Mouse (Mus musculus): ENCODE data around the gene Rflnb. TPM values are rescaled to one million over a fixed set of nuclear protein-coding genes. Genes with fewer than 3 reads are reported as not detected.
"Not testable (repeated sequence)": the region's sequence is repeated elsewhere in the genome, so short reads cannot be mapped to it uniquely, and the experiment has no call there.

The Rflnb gene
- total RNA-seq, 2 experiments from 2014 or later: 35.5 to 40.1 TPM

DNA sequence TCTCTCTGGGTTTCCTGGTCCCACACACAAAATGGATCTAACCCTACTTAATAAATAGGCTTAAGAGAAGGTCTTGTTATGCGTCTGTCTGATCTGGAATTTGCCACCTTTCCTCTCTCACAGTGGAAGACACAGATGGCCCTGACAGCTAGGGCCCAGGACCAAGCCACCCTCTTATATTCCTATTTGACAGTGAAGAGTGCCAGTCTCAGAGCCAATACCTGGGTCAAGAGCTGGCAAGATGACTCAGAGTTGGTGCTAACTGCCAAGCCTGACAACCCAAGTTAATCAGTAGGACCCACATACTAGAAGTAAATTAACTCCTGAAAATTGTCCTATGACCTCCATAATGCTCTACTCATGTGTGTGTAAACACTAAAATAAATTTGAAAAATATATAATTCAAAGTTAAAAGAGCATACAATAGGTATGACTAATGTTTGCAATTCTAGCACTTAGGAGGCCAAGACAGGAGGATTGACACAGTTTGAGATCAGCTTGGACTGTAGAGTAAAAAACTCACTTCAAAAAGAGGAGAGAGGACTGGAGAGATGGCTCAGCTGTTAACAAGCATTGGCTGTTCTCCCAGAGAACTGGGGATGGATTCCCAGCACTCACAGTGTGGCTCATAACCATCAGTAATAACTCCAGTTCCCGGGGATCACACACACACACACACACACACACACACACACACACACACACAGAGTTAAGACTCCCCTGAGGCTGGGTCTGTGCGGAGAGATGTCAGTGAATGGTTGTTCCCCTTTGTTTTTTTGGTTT lies 11.9 kb upstream of the Rflnb start:
- DNase-seq (ENCODE audit: low spot score in 2 of 2): no peak

DNA sequence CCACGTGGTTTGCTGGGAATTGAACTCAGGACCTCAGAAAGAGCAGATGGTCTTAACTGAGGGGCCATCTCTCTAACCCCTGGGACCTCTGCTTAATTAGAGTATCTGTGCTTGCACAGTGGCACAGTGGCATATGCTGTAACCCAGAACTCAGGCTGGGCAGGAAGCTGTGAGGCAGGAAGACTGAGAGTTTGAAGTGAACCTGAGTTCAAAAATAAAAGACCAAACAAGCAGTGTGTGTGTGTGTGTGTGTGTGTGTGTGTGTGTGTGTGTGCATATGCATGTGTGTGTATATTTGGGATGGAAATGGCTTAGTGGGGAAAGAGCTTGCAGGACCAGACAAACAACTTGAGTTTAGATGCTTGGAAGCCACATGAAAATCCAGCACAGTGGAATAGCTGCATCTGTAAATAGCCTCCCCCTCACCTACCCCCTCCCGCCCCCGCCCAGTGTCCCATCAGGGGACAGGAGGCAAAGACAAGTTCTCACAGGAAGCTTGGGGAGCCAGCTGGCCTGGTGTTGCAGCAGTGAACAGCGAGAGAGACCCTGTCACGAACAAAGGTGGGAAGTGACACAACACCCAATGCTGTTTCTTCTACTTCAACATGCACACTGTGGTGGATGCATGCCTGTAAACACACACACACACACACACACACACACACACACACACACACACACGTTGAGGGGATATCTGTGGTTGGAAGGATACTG lies 10.2 kb upstream of the Rflnb start:
- DNase-seq (ENCODE audit: low spot score in 2 of 2): no peak

DNA sequence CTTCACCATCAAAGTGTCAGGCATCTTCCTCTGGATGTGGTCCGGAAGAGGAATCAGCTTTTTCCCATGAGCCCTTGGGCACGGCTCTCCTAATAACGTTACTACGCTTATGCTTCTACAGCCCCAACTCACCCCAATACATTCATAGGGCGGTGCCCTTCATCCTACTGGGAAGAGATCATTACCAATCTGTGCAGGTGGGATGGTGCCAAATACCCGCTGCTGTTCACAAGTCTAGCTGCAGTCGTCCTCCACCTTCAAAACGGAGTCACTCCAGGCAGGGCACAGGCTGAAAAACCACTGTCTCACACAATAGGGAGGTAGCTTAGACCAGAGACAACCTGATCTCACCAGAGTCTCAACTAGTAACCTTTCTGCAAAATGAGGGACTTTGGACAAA lies 7.6 kb upstream of the Rflnb start:
- DNase-seq (ENCODE audit: low spot score in 2 of 2): no peak

DNA sequence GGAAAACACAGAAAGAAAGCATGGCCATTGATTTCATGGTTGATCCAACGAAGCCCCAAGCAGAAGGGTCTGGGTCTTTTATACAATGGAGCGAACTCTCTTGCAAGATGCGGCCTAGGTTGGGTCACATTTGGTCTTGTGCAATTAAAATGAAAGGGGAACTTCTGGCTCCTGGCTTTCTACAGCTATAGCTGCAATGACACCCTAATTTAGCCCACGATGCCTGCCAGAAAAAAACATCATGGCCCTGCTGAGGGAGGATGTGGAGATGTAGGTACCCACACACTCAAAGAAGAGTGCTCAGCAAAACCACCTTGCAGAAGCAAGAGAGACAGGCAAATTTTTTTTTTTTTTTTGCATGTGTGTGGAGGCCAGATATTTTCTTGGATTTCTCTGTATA lies 6.3 kb upstream of the Rflnb start:
- no peak for DNase-seq (ENCODE audit: low spot score in 2 of 2)

DNA sequence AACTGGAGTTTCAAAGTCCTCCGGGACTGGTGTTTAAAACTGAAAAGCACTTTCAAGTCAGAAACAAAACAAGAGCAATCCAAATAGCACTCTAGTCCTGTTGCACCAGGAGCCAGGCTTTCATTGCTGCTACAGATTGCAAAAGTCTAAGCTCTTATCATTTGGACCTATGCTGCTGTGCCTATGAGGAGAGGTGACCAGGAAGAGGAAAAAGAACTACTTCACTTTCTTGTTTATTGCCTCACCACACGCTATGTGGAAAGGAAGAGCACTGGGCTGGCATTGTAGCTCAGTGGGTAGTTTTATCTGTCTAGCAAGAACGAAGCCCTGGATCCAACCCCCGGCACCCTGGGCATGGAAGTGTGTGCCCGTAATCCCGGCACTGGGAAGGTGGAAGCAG lies 5.8 kb upstream of the Rflnb start:
- DNase-seq (ENCODE audit: low spot score in 2 of 2): no peak

DNA sequence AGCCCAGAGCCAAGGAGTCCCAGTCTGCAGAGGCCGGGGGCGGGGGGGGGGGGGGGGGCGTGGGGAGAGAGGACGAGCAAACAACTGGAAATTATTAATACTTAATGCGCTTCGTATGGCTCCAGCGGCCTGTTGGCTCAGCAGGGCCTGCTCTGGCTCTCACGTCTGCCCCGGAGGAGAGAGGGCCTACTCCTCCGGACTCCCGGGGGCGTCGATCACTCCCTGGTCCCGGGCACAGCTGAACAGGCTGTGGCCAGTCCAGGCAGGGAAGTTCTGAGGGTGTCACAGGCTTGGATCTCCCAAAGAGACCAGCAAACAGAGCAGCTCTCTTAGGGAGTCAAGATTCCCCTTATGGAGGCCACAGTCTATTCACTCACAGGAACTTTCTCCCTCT lies 487 bp upstream of the Rflnb start:
- DNase-seq (ENCODE audit: low spot score in 2 of 2): no peak

DNA sequence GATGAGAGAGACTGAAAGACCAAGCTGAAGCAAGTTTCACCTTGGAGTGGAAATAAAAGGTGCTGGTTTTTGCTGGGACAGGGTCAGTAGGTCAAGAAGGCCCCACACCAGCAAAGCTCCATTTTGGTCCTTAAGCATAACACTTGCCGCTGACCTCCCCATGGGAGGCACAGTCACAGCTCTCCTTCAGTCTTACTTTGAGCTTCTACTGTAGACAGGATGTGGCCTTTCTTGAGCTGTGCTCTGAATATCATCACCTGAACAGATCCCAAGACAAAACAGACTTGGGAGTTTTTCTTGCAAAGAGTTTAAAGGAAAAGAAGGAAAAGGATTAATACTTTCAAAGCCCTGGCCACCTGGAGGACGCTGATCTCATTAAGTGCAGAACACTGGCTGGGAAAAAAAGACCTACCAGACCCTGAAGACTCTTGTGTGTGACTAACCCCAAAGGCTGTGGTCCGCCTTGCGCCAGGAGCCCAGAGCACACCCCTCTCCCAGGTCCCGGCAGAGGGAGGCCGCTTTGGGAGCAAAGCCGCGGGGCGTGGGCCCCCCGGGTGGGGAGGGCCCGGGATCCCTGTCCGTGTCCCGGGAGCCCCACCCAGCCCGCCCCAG lies 949 bp downstream of the Rflnb start:
- no peak for DNase-seq (ENCODE audit: low spot score in 2 of 2)

DNA sequence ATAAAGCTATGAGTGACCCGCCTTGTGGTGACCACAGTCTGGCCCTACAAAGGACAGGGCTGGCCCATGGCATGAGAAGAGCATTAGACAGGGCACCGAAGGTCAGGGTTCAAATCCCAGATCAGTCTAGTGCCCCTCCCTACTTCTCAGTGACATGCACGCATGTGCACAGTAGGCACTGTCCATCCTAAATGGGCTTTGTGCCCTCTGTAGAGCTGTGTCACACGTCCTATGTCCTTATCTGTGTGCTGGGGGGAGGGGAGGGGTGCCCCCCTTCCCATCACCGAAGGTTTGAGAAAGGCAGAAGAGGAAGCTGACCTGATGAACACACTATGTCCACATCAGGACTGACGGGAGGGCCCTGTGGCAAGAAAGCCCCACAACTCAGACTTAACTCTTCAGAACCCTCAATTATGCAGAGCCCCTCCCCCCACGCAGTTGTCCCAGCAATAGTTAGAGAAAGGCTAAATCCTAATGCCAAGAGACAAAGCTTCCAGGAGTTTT lies 2.5 kb downstream of the Rflnb start:
- no peak for DNase-seq (ENCODE audit: low spot score in 2 of 2)

DNA sequence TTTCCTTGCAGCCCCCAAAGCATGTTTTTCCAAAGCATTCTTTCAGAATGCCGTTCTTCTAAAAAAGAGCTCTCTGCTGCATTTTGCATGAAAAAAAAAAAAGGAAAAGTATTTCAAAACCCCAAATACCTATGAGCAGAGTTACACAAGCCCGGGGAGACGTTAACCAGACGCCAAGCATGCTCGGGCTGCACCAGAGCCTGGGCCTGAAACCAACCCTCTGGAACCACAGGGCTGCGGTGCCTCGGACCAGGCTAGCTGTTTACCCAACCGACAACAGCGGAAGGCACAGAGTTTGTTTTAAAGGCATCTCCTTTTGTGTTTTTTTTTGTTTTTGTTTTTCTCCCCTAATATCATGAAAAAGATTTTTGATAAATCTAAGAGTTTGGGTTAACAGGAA lies 6.7 kb downstream of the Rflnb start:
- DNase-seq (ENCODE audit: low spot score in 2 of 2): no peak

DNA sequence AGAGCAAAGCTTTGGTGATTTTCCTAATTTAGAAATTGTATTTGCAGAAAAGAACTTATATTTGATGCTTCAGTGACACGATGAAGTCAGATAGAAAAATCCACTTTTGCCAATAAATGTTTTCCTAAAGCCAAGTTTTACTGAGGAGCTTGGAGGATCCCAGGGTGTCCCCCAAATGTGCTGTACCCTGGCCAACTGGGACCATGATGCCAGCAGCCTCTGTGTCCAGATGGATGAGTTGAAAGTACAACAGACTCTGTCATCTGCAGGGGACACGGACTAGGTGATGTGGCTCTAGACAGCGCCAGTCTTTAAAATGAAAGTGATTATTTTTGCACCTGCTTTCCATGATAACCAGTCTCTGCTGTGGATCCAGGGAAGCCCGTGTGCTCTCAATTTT lies 7.7 kb downstream of the Rflnb start:
- no peak for DNase-seq (ENCODE audit: low spot score in 2 of 2)

DNA sequence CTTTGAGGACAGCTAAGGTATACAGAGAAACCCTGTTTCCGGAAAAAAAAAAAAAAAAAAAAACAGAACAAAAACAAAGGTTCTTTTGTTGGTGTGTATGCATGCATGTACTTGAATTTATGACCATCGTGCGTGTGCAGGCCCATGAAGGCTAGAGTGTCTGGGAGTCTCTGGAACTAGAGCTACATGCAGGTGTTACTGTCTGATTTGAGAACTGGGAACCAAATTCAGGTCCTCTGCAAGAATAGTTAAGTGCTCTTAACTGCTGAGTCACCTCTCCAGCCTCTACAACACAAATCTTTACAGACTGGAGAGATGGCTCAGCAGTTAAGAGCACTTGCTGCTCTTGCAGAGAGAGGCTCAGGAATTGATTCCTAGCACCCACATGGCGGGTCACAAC lies 11.8 kb downstream of the Rflnb start:
- no peak for DNase-seq (ENCODE audit: low spot score in 2 of 2)

DNA sequence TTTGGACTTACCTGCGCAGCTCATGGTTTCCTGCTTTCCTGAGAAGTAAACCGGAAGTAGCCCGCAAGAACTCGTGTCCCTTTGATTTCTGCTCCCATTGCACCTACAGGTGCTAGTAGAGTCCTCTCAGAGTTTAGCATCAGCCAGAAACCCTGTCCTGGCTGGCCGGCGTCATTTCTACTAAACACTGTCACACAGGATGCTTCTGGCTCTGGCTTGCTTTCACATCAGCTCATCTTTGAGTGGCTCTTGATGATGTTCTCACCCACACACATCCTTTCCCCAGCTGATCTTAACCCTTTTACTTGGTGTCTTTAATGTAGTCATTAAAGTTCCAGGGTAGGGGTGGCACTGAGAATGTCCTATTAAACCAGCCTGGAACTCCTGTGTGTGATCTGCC lies 12.3 kb downstream of the Rflnb start:
- no peak for DNase-seq (ENCODE audit: low spot score in 2 of 2)

DNA sequence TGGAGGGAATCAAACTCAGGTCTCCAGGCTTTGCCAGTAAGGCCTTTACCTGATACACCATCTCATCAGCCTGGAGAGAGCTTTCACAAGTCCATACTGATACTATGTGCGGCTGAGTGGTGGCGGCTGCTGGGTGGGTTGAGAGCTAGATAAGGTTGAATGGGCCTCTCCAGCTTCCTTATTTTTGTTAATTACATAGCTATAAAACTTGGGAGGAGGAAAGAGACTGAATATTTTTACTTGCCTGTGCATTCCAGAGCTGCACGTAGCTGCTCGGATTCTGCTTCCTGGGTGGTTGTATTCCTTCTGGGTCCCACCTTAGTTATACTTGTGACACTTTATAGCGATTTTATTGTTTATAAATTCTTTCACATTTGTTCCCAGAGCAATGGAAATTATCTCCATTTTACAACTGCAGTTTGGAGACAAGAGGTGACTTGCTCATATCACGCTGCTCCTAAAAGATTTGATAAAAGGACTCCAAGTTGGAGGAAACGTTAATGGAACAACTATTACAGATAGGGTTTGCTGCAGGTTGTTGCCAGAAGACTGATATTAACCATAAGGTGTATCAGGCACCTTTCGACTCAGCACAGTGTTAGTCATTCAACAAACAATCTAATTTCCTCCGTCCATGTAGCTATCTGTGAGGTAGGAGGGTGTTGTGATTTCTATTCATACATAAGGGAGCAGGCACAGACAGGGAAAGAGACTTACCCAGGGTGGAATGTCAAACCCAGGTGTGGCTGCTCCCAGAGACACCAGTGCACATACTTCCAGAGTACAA lies 16.6 kb downstream of the Rflnb start:
- DNase-seq (ENCODE audit: low spot score in 2 of 2): no peak

DNA sequence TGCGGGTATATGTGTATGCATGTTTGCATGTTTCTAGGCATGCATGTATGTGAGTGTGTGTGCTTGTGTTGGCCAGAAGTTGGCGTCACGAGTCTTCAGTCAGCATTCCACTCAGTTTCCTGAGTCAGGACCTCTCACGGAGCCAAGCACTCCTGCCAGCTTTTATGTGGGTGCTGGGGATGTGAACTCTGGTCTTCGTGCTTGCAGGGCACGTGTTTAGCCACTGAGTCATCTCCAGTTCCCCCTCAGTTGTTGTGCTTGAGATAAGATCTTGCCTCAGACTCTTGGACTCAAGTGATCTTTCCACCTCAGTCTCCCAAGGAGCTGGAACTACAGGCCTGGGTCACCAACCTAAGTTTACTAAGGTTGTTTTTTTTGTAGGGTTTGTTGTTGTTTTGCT lies 18.5 kb downstream of the Rflnb start:
- DNase-seq (ENCODE audit: low spot score in 2 of 2): no peak

DNA sequence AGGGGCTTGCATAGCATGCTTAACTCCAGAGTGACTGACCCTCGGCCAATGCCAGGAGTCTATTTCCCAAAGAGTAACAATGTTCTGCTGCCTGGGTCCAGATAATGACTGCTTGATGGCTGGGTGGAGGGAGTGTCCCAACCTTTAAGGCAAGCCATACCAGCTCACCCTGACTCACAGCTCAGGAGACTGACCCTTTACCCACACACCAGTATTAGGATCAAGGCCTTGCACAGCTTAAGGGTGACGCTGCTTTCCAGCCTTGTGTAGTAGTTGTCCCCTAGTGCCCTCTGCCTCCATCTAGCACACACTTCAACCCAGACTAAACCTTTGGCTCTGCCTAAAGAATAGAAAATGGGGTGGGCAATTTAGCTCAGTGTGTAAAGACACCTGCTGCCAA lies 19.4 kb downstream of the Rflnb start:
- DNase-seq (ENCODE audit: low spot score in 2 of 2): no peak

DNA sequence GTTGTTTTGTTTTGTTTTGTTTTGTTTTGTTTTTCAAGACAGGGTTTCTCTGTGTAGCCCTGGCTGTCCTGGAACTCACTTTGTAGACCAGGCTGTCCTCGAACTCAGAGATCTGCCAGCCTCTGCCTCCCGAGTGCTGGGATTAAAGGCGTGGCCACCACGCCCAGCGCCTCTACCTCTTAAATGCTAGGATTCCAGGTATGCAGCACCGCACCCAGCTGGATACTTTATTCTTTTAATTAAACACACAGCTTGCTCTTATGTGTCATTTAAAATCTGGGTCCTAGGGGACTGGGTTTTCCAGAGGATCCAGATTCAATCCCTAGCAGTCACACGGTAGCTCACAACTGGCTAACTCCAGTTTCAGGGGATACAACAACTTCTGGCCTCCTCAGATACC lies 23.3 kb downstream of the Rflnb start:
- DNase-seq (ENCODE audit: low spot score in 2 of 2): not testable (repeated sequence)

DNA sequence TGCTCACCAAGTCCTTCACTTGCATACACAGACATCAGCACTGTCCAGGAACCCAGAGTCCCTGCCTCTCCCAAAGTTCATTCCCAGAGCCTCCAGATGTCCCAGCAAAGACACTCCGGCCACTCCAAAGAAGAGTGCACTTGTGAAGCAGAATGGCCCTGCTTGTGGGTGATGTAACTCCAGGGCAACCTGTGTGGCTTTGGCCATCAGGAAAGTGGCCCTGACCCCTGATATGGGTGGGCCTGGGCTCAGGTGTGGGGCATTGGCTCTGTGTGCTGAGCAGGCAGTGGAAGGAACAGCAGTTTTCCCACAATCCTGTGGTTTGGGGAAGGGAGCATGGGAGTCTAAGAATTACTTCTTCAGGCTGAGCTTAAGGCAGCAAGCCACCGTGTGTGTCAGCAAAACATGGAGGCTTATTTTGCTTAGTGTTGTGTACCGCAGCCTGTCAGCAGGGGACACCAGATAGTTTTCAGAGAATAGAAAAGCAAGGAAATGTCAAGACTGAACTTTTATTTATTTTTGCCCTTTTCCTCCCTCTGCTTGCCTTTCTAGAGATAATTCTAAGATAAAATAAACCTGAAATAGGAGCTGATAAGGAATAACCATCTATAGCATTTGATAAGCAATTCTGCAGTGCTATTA lies 26.2 kb downstream of the Rflnb start:
- DNase-seq (ENCODE audit: low spot score in 2 of 2): no peak

DNA sequence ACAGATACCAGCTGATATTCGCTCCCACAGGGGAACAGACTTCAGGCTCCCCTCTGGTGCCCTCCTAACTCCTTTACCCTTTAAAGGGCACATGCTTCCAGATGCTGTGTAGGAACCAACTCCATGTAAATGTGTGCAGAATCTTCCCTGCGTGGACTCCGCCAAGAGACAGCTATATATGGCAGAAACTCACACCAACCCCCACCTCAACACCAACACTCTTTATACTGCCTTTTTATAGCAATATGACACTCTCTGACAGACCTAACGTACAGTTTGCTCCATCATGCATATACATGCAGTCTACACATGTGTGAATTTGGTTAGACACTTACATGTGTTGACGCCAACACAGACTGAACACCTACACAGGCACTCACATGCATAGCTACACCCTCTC lies 26.9 kb downstream of the Rflnb start:
- DNase-seq (ENCODE audit: low spot score in 2 of 2): no peak

DNA sequence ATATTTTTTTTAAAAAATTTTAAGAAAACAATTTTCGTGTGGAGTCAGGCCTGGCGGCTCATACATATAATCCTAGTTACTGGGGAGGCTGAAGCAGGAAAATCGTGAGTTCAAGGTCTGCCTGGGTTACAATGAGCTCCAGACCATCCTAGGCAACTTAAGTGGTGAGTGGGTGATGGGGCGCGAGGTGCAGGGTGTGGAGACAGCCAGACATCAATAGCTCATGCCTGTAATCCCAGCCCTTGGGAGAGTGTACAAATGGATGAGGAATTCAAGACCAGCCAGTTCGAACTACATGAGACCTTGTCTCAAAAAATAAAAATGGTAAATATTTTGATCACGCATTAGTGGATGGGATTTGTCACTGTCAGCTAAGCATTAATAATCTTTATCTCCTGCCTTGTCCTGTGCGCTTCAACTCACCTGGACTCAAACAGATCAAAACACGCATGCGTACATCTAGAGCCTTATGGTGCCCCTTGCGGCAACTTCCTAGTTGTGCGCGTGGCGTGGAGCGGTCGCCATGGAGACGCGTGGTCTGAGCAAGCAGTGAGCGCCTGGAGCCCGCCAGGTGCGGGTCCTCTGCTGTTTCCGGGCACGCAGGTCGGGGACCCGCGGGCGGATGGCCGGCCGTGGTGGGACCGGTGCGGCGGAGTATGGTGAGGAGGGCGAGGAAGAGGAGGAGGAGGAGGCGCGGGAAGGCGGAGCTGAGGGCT lies 28.0 kb downstream of the Rflnb start, which contains the start of gene 1700016K19Rik:
Gene 1700016K19Rik (plus strand): TSS at position 473 of the 716 bp plus-strand sequence.
- DNase-seq (ENCODE audit: low spot score in 2 of 2): peak; percentile 37 to 53

DNA sequence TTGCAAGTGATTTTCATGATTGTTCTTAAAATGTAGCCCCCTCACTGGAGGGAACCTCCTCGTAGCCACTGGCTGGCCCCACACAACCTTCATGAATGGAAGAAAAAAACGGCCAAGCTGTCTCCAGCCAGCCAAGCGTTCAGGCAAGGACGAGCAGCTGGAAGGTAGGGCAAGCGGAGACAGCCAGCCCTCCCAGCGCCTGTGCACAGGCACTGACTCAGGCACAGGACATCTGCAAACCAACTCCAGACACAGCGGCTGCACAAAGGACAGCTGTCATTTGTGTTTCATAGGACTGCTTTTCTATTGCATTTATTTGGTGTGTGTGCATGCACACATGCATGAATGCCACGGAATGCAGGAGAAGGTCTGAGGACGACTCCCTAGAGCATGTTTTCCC lies 33.2 kb downstream of the Rflnb start:
- DNase-seq (ENCODE audit: low spot score in 2 of 2): no peak

Data from adrenal gland, postnatal 4 days (tissue).